Mouse (Mus musculus): ENCODE data around the gene Plb1. TPM values are rescaled to one million over a fixed set of nuclear protein-coding genes. Genes with fewer than 3 reads are reported as not detected.

The Plb1 gene
- polyA plus RNA-seq, 1 experiment = 77.1 TPM

- Histone ChIP-seq H3K36me3 (ENCODE audit: control insufficient read depth, insufficient read depth, low read length) (no peaks in the 10 kb centered on the region), H3K27me3 (ENCODE audit: control insufficient read depth, insufficient read depth, low read length) (no peaks in the 10 kb centered on the region), H3K4me1 (ENCODE audit: control insufficient read depth, insufficient read depth, low read length) (no peaks in the 10 kb centered on the region), H3K27ac (ENCODE audit: control insufficient read depth, insufficient read depth, low read depth, low read length) (no peak overlapping the region), H3K4me3 (ENCODE audit: control insufficient read depth, low read depth, low read length) (no peak overlapping the region)
- TF ChIP-seq CTCF (IDR thresholded peaks at IDR 0.05; ENCODE audit: control insufficient read depth, insufficient read depth, insufficient replicate concordance, low read depth, low read length) (no peak), POLR2A (IDR thresholded peaks at IDR 0.05; ENCODE audit: control insufficient read depth, low read depth, low read length) (no peak)
Measured at GRCm38 (mm10) chr5:32390295-32390694, 157.8 kb downstream of the Plb1 start.

DNA sequence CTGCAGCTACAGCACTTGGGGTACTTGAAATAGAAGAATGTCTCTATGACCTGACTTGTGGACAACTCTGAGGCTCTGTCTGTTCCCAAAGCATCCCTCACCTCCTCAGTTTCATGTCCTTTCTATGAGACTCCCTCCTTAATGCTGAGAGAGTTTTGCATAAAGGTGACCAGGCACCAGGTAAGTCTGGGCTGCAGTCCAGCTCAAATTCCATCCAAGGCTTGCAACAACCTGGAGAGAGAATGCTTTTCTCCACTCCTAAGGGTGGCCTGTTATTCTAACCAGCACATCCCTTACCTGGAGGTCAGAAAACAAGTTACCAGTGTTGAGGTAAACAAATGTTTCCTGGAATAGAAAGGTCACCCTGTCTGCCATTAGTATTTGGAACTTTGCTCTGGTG, 159.8 kb downstream of the Plb1 start:
- Histone ChIP-seq H3K27ac (ENCODE audit: control insufficient read depth, insufficient read depth, low read depth, low read length) (no peak overlapping the region), H3K4me3 (ENCODE audit: control insufficient read depth, low read depth, low read length) (no peak overlapping the region), H3K4me1 (ENCODE audit: control insufficient read depth, insufficient read depth, low read length) (no peaks in the 10 kb centered on the region), H3K36me3 (ENCODE audit: control insufficient read depth, insufficient read depth, low read length) (no peaks in the 10 kb centered on the region), H3K27me3 (ENCODE audit: control insufficient read depth, insufficient read depth, low read length) (no peaks in the 10 kb centered on the region)
- TF ChIP-seq CTCF (IDR thresholded peaks at IDR 0.05; ENCODE audit: control insufficient read depth, insufficient read depth, insufficient replicate concordance, low read depth, low read length) (no peak), POLR2A (IDR thresholded peaks at IDR 0.05; ENCODE audit: control insufficient read depth, low read depth, low read length) (no peak)

- Histone ChIP-seq H3K4me1 (ENCODE audit: control insufficient read depth, insufficient read depth, low read length) (no peaks in the 10 kb centered on the region), H3K27me3 (ENCODE audit: control insufficient read depth, insufficient read depth, low read length) (no peaks in the 10 kb centered on the region), H3K27ac (ENCODE audit: control insufficient read depth, insufficient read depth, low read depth, low read length) (no peak overlapping the region), H3K4me3 (ENCODE audit: control insufficient read depth, low read depth, low read length) (no peak overlapping the region), H3K36me3 (ENCODE audit: control insufficient read depth, insufficient read depth, low read length) (no peaks in the 10 kb centered on the region)
- no peak for TF ChIP-seq CTCF (IDR thresholded peaks at IDR 0.05; ENCODE audit: control insufficient read depth, insufficient read depth, insufficient replicate concordance, low read depth, low read length)
Measured at GRCm38 (mm10) chr5:32394586-32394985, 162.1 kb downstream of the Plb1 start.

DNA sequence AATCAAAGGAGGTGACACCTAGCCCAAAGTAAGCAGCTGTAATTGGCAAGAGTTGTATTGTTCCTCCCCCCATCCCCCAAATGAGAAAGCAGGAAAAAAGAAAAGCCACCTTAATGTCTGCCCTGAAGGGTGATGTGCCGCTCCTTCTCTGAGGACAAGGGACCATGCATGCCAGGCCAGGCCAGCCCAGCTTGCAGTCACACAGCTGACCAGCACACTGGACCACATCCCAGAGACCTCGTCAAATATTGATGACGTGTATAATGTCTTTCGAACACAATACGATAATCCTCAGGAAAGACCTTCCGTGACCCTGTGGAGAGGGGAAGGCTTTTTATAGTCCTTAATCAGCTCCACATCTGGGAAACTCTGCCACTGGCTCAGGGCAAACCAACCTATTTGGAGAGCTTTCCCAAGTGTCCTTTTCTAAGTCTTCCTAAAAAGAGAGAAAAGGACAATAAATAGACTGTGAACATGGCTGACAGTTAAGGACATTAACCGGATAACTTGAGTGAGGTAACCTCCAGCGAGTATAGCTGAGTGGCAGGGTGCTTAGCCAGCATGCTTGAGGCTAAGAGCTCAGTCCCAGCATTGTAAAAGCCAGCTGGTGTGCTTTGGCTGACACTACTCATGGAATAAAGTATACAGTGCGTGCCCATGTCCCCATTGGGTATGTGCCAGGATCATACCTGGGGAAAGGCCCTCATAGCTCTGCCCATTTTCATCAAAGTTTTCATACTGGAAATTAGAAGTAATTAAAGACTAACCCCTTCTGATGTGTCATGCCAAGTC, 162.8 kb downstream of the Plb1 start:
- no peaks in the 10 kb centered on the region for H3K36me3 ChIP-seq (ENCODE audit: control insufficient read depth, insufficient read depth, low read length)
- H3K4me3 ChIP-seq (ENCODE audit: control insufficient read depth, low read depth, low read length) = no peak overlapping the region
- H3K27me3 ChIP-seq (ENCODE audit: control insufficient read depth, insufficient read depth, low read length) = no peaks in the 10 kb centered on the region
- TF ChIP-seq POLR2A (IDR thresholded peaks at IDR 0.05; ENCODE audit: control insufficient read depth, low read depth, low read length) (no peak), CTCF (IDR thresholded peaks at IDR 0.05; ENCODE audit: control insufficient read depth, insufficient read depth, insufficient replicate concordance, low read depth, low read length) (no peak)
- H3K27ac ChIP-seq (ENCODE audit: control insufficient read depth, insufficient read depth, low read depth, low read length) = no peak overlapping the region
- H3K4me1 ChIP-seq (ENCODE audit: control insufficient read depth, insufficient read depth, low read length) = no peaks in the 10 kb centered on the region

- Histone ChIP-seq H3K27me3 (ENCODE audit: control insufficient read depth, insufficient read depth, low read length) (no peaks in the 10 kb centered on the region), H3K36me3 (ENCODE audit: control insufficient read depth, insufficient read depth, low read length) (no peaks in the 10 kb centered on the region), H3K4me1 (ENCODE audit: control insufficient read depth, insufficient read depth, low read length) (no peaks in the 10 kb centered on the region), H3K4me3 (ENCODE audit: control insufficient read depth, low read depth, low read length) (no peak overlapping the region), H3K27ac (ENCODE audit: control insufficient read depth, insufficient read depth, low read depth, low read length) (no peak overlapping the region)
- no peak for TF ChIP-seq POLR2A (IDR thresholded peaks at IDR 0.05; ENCODE audit: control insufficient read depth, low read depth, low read length)
- TF ChIP-seq CTCF (IDR thresholded peaks at IDR 0.05; ENCODE audit: control insufficient read depth, insufficient read depth, insufficient replicate concordance, low read depth, low read length) = no peak
Measured at GRCm38 (mm10) chr5:32397719-32398118, 165.2 kb downstream of the Plb1 start.

DNA sequence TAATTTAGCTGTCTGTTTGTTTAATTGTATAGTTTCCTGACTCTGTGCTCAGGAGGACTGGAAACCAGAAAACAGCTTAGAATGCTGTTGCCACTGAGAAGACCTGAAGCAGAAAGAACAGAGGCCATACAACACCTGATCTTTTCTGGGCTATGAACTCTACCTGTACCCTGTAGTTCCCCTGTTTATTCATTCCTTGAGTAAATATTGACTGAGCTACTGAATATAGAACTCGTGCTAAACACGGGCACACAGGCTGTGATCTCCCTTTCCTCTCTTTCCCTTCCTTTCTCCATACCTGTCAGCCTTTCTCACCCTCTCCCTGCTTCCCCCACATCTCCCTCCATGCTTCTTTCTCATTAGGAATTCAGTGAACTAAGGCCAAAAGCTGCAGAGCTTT, 168.4 kb downstream of the Plb1 start:
- Histone ChIP-seq H3K4me3 (ENCODE audit: control insufficient read depth, low read depth, low read length) (no peak overlapping the region), H3K27me3 (ENCODE audit: control insufficient read depth, insufficient read depth, low read length) (no peaks in the 10 kb centered on the region), H3K4me1 (ENCODE audit: control insufficient read depth, insufficient read depth, low read length) (no peaks in the 10 kb centered on the region), H3K27ac (ENCODE audit: control insufficient read depth, insufficient read depth, low read depth, low read length) (no peak overlapping the region), H3K36me3 (ENCODE audit: control insufficient read depth, insufficient read depth, low read length) (no peaks in the 10 kb centered on the region)
- no peak for TF ChIP-seq POLR2A (IDR thresholded peaks at IDR 0.05; ENCODE audit: control insufficient read depth, low read depth, low read length)
- no peak for TF ChIP-seq CTCF (IDR thresholded peaks at IDR 0.05; ENCODE audit: control insufficient read depth, insufficient read depth, insufficient replicate concordance, low read depth, low read length)

DNA sequence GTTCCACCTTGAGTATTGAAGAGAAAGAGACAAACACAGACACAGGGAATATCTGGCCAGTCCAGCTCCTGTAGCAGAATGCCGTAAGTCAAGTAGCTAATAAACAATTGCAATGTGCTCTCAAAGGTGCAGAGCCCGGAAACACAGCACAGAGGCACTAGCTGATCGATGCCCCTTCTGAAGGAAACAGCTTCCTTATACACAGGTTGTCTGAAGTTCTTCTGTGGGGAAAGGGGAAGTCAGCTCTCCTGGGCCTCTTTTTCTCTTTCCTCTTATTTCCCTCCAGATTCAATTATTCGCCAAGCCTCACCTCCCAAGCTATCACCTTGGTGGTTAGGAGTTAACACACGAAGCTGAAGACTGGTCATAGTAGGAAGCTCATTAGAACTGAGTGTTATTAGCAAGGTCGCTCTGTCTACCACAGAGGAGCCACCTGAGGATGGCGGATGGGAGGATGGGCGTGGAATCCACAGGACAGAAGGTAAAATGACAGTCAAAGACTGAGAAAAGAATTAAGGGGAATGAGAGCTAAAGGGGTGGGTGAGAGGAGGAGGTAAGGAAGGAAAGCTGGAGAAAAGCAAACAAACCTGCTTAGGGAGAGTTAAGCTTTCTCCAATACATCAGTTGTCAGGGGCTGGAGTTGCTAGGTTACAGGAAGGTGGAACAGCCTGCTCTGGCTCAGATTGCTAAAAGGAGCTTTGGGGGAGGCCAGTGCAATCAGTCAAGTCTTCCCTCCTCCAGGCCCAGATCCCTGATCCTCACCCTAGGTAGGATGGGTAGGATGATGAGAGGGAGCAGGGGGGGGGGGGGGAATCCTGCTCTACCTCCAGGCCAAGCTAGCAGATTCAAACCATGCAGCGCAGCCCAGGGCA, 170.8 kb downstream of the Plb1 start:
- no peaks in the 10 kb centered on the region for H3K36me3 ChIP-seq (ENCODE audit: control insufficient read depth, insufficient read depth, low read length)
- H3K27me3 ChIP-seq (ENCODE audit: control insufficient read depth, insufficient read depth, low read length) = no peaks in the 10 kb centered on the region
- no peak overlapping the region for H3K4me3 ChIP-seq (ENCODE audit: control insufficient read depth, low read depth, low read length)
- no peak for TF ChIP-seq CTCF (IDR thresholded peaks at IDR 0.05; ENCODE audit: control insufficient read depth, insufficient read depth, insufficient replicate concordance, low read depth, low read length)
- no peak for TF ChIP-seq POLR2A (IDR thresholded peaks at IDR 0.05; ENCODE audit: control insufficient read depth, low read depth, low read length)
- no peaks in the 10 kb centered on the region for H3K4me1 ChIP-seq (ENCODE audit: control insufficient read depth, insufficient read depth, low read length)
- H3K27ac ChIP-seq (ENCODE audit: control insufficient read depth, insufficient read depth, low read depth, low read length) = no peak overlapping the region
